Mouse (Mus musculus) lung, postnatal 0 days (tissue): ENCODE data around the gene Rpl29.

Experiments
- CTCF ChIP-seq: IDR thresholded peaks from 2 replicates; pipeline ENCODE4 v1.5.1; 2016; ENCODE audit warnings: antibody characterized with exemption, mild to moderate bottlenecking
- EP300 ChIP-seq: IDR thresholded peaks from 2 replicates; pipeline ENCODE4 v1.6.1; 2016; ENCODE audit warnings: antibody characterized with exemption, mild to moderate bottlenecking, control low read depth

DNA sequence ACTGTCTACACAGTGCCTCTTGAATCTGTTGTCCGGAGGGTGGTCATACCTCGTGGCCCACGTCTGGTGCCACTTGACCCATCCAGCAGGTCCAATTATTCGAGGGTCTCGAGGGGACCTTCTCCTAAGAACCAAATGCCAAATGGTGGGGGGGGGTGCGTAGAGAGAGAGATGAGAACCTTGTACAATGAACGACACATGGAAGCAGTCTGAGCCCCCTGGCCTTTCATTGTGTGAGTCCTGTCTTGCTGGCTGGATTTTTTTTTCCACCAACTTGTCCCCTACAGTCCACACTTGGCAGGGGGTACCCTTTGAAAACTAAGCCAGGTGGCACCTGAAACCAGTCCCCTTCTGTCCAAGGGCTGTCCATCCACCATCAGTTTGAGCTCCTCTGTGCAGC is 38.5 kb downstream of the Rpl29 start:
- TF ChIP-seq CTCF = no peak
- no peak for TF ChIP-seq EP300
